Mouse (Mus musculus) ES-E14 (cell line): Measurements from ENCODE around the gene Prame. TPM values are rescaled to one million over a fixed set of nuclear protein-coding genes. Genes with fewer than 3 reads are reported as not detected.
"Not testable (repeated sequence)": the region's sequence is repeated elsewhere in the genome, so short reads cannot be mapped to it uniquely, and the experiment has no call there.

Experiments
- DNase-seq: peaks from one replicate; pipeline ENCODE4 v3.0.0-alpha.2; 2013; ENCODE audit warnings: low read depth, low spot score
- H3K27ac ChIP-seq: 2 replicates; pipeline ENCODE4 v1.5.1; 2012; ENCODE audit warnings: low read depth, mild to moderate bottlenecking, low read length, moderate library complexity, mixed read lengths; ENCODE audit not compliant: poor library complexity, insufficient read depth, severe bottlenecking
- H3K36me3 ChIP-seq: 2 replicates; pipeline ENCODE4 v1.6.1; 2012; ENCODE audit warnings: mild to moderate bottlenecking, low read length, moderate library complexity, mixed read lengths; ENCODE audit not compliant: control insufficient read depth, poor library complexity, insufficient read depth, severe bottlenecking
- H3K4me1 ChIP-seq, 2 experiments: fragments of 150-350 bp in 1 of 2; sonication (generic) in 1 of 2; 2 replicates each; pipeline ENCODE4 v1.6.1; 2012; ENCODE audit warnings: low read length in 2 of 2, mild to moderate bottlenecking in 1 of 2, mixed read lengths in 1 of 2; ENCODE audit not compliant: control insufficient read depth in 2 of 2, insufficient read depth in 2 of 2, poor library complexity in 1 of 2
- H3K4me3 ChIP-seq, 2 experiments: fragments of 150-350 bp in 1 of 2; sonication (generic) in 1 of 2; 2 replicates each; pipeline ENCODE4 v1.5.1; 2012; ENCODE audit warnings: low read length in 2 of 2, low read depth in 1 of 2, mild to moderate bottlenecking in 1 of 2, mixed read lengths in 1 of 2; ENCODE audit not compliant: insufficient read depth in 1 of 2, poor library complexity in 1 of 2, severe bottlenecking in 1 of 2
- H3K9ac ChIP-seq: 2 replicates; pipeline ENCODE4 v1.6.1; 2012; ENCODE audit warnings: low read depth, mild to moderate bottlenecking, low read length, mixed read lengths; ENCODE audit not compliant: poor library complexity, insufficient read depth, severe bottlenecking
- H3K9me3 ChIP-seq: fragments of 150-350 bp; sonication (generic); 2 replicates; pipeline ENCODE4 v1.6.1; 2012; ENCODE audit warnings: low read depth, mild to moderate bottlenecking, low read length; ENCODE audit not compliant: control insufficient read depth, insufficient read depth
- CHD2 ChIP-seq: IDR thresholded peaks from 2 replicates; pipeline ENCODE4 v1.6.1; 2014; ENCODE audit warnings: mild to moderate bottlenecking, low read depth, low read length, inconsistent platforms
- HCFC1 ChIP-seq: IDR thresholded peaks from 2 replicates; pipeline ENCODE4 v1.6.1; 2012; ENCODE audit warnings: low read length, inconsistent platforms, borderline replicate concordance; ENCODE audit not compliant: insufficient read depth
- MAFK ChIP-seq: IDR thresholded peaks from 2 replicates; pipeline ENCODE4 v1.6.1; 2014; ENCODE audit warnings: mild to moderate bottlenecking, low read depth, low read length, inconsistent platforms; ENCODE audit not compliant: insufficient read depth
- ZC3H11A ChIP-seq: IDR thresholded peaks from 2 replicates; pipeline ENCODE4 v1.6.1; 2012; ENCODE audit warnings: low read depth, mild to moderate bottlenecking, inconsistent platforms, low read length, borderline replicate concordance
- ZNF384 ChIP-seq: IDR thresholded peaks from 2 replicates; pipeline ENCODE4 v1.6.1; 2012; ENCODE audit warnings: low read depth, low read length, inconsistent platforms
- in situ Hi-C, 2 experiments: fragments of 600-800 bp; cut with MboI; formaldehyde crosslinking; loops; one replicate each; pipeline ENCODE4 v1.15.1; 2025; ENCODE audit warnings: low sequenced_read_pairs in 2 of 2, inconsistent platforms in 1 of 2; ENCODE audit not compliant: unreplicated experiment in 2 of 2
- total RNA-seq: library from RNA; depleted of rRNA; stranded (reverse); fragments of 300-350 nt; gene quantifications from 2 replicates; pipeline ENCODE4 v1.2.3, GENCODE M21; 2012; rRNA removed

Prame gene
- total RNA-seq, 1 experiment, result 0.18 TPM

DNA sequence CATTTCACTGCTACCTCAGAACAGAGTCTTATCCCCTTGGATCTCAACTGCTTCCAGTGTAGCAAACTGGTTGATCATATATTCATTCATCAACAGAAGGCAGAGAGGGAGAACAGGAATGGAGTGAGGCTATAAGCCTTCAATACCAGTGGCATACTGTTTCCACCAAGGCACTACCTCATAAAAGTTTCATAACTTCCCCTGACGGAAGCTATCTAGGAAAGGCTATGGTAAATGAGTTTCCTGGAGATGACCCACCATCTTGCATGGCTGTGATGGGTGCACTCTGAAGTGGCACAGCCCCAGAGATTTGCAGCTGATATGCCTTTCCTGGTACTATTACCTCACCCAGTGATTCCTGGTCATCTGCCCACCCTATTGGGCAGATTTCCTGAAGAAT is 51.1 kb downstream of the Prame start:
- no peaks in the 10 kb centered on the region for H3K9me3 ChIP-seq
- no peak for TF ChIP-seq ZNF384
- no peak for TF ChIP-seq ZC3H11A
- TF ChIP-seq MAFK, result no peak
- TF ChIP-seq CHD2, result no peak
- TF ChIP-seq HCFC1, result no peak
- H3K9ac ChIP-seq, result no peak overlapping the region
- no peak overlapping the region for H3K27ac ChIP-seq
- no peak for DNase-seq
- in situ Hi-C loops, result no loop called here
- H3K36me3 ChIP-seq, result no peaks in the 10 kb centered on the region
- H3K4me3 ChIP-seq, result no peak overlapping the region
- peaks cover 0 to 3% of the 10 kb centered on the region in 2 experiments; a peak in 1 of 4 replicates for H3K4me1 ChIP-seq

DNA sequence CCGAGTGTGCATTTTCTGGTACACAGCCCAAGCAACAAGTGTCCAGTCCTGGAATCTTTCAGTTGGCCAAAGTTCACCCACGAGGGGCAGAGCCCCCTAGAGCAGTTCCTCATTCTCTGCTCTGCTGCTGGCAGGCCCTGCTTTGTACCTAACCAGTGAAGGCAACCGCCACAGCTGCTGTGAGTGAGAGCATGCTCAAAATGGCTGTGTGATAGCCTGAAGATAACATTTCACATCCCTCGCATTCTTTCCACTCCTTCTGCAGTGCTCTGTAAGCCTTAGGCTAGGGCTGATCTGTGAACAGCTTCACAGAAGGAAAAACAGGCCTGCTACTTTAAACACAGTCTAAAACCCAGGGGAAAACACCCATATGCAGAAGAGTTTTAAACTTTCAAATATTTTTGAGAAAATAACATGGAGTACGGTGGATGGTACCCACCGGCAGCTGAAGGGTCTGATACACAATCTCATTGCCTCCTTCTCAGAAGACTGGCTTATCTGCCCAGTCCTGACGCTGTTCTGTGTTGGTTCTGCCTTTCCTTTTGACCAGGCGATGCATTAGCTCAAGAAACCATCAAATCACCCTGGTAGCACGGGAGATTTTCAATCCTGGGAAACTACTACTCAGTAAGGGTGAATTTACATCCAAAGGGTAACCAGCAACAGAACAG is 52.4 kb downstream of the Prame start:
- DNase-seq, H3K9ac ChIP-seq, H3K36me3 ChIP-seq, H3K27ac ChIP-seq, H3K4me1 ChIP-seq, H3K9me3 ChIP-seq, H3K4me3 ChIP-seq, in situ Hi-C loops: not testable (repeated sequence)

DNA sequence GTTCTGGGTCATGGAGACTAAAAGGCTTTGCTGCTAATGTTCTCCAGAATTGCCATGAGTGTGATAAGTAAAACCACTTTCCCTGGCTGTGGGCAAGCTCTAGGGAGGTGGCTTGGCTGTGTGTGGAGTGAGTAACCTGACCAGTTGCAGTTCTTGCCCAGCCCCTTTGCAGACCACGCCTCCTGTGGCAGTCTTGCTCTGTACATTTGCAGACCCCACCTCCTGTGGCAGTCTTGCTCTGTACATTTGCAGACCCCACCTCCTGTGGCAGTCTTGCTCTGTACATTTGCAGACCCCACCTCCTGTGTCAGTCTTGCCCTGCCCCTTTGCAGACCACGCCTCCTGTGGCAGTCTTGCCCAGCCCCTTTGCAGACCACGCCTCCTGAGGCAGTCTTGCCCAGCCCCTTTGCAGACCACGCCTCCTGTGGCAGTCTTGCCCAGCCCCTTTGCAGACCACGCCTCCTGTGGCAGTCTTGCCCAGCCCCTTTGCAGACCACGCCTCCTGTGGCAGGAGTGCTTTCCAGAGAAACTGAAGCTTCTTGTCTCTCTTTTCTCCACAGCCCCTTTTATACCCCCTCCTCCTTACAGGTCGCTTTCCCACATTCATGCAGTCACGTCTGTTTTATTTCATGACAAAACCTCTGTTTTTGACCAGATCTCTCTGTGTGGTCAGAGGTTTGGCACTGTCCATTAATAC is 53.1 kb downstream of the Prame start:
- peak; percentile 54 for DNase-seq
- in situ Hi-C loops, H3K4me3 ChIP-seq, H3K9me3 ChIP-seq, H3K36me3 ChIP-seq, H3K9ac ChIP-seq, H3K4me1 ChIP-seq, H3K27ac ChIP-seq: not testable (repeated sequence)

DNA sequence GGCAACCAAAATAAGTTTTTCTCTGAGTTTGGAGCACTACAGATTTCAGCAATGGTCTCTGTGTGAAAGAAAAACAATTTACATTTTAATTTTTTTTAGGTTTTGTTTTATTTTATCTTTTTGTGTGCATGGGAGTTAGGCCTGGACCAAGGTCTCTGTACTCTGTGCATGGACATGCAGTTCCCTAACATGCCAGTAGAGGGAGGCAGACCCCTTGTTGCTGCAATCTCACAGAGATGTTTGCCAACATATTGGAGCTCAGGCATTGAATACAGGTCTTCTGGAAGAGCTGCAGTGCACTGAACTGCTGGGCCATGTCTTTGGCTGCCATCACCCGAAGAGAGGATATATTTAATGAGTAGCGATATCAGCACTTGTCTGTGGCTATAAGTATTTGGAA is 58.0 kb downstream of the Prame start:
- in situ Hi-C loops, DNase-seq: not testable (repeated sequence)

DNA sequence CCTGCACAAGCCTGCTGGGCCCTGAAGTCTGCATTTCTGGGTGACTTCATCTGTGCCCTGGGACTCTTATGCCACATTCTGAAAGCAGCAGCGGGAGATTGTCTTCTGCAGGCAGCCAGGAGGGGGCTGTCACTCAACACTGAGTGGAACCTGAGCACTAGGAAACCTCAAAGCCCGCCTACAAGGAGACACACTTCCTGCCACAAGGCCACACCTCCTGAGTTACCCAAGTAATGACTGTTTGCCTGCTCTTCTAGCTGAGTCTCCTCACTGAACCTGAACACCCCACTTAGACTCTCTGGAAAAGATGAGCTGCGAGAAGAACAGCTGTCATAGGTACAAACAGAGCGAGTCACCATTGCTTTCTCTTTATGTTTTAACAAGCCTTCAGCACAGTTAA is 62.6 kb downstream of the Prame start:
- H3K36me3 ChIP-seq, H3K4me1 ChIP-seq, in situ Hi-C loops, DNase-seq, H3K27ac ChIP-seq, H3K4me3 ChIP-seq, H3K9me3 ChIP-seq, H3K9ac ChIP-seq: not testable (repeated sequence)

More for the DNA sequence above, 58.0 kb downstream of the Prame start:
- not testable (repeated sequence) for H3K4me3 ChIP-seq, H3K27ac ChIP-seq, H3K9me3 ChIP-seq, H3K36me3 ChIP-seq, H3K4me1 ChIP-seq, H3K9ac ChIP-seq

Other genes starting within 250 kb of the Prame start
- gene Gm7903, start 193.9 kb downstream of the Prame start, total RNA-seq, result 0.42 and 1.6 TPM in 2 replicates
- gene AV320801, start 133.1 kb downstream of the Prame start, total RNA-seq, result 0.21 and 2.0 TPM in 2 replicates
- gene Nxf7, start 28.9 kb downstream of the Prame start, total RNA-seq, result 2.8 and 12.7 TPM in 2 replicates
- gene Tcp11x2, start 66.1 kb upstream of the Prame start, total RNA-seq, result 0.67 and 0.85 TPM in 2 replicates
- 1.2 TPM in 1 of 2 replicates, not detected in the other for gene Tmsb15a, start 97.6 kb upstream of the Prame start, total RNA-seq
- gene Armcx5, start 115.0 kb upstream of the Prame start, total RNA-seq, result 6.9 and 10.0 TPM in 2 replicates
- 30.7 and 35.3 TPM in 2 replicates for gene Gprasp1, start 115.0 kb upstream of the Prame start, total RNA-seq
- 8.8 and 15.0 TPM in 2 replicates for gene Bhlhb9, start 169.9 kb upstream of the Prame start, total RNA-seq
- gene Gprasp2, start 211.3 kb upstream of the Prame start, total RNA-seq, result 11.8 and 16.3 TPM in 2 replicates